Mouse (Mus musculus) heart, postnatal 0 days (tissue): Measurements from ENCODE around the gene Tub.

Source experiments
- CTCF ChIP-seq: IDR thresholded peaks from 2 replicates; pipeline ENCODE4 v1.5.1; 2016; ENCODE audit warnings: antibody characterized with exemption, control low read depth, low read depth
- EP300 ChIP-seq: IDR thresholded peaks from 2 replicates; pipeline ENCODE4 v1.6.1; 2016; ENCODE audit warnings: antibody characterized with exemption, low read depth

- no peak for TF ChIP-seq CTCF
- TF ChIP-seq EP300: no peak
Observed at GRCm38 (mm10) chr7:109059536-109059935, 109.4 kb downstream of the Tub start.
